Mouse (Mus musculus): ENCODE measurements around the gene Git1. TPM values are rescaled to one million over a fixed set of nuclear protein-coding genes. Genes with fewer than 3 reads are reported as not detected.

Gene Git1
- polyA plus RNA-seq, 1 experiment, result 36.2 TPM

- no peak for DNase-seq (ENCODE audit: low read depth in 1 of 2, low spot score in 2 of 2)
- Histone ChIP-seq H3K27ac (ENCODE audit: insufficient read depth, low read length) (no peak overlapping the region), H3K4me1 (ENCODE audit: control insufficient read depth, insufficient read depth, insufficient read length) (no peaks in the 10 kb centered on the region), H3K4me3 (ENCODE audit: extremely low read depth, insufficient read depth, insufficient read length) (no peak overlapping the region), H3K27me3 (ENCODE audit: control insufficient read depth, insufficient read depth, low read length) (no peaks in the 10 kb centered on the region), H3K36me3 (ENCODE audit: control insufficient read depth, insufficient read depth, low read length) (peaks cover 24% of the 10 kb centered on the region)
- TF ChIP-seq POLR2A (IDR thresholded peaks at IDR 0.05; ENCODE audit: low read depth, low read length) (no peak), CTCF (IDR thresholded peaks at IDR 0.05; ENCODE audit: extremely low read depth, insufficient read depth, insufficient read length, insufficient replicate concordance) (no peak)
- WGBS, result 95% methylated on average over 7 of the region's 7 CpGs
Observed at GRCm38 (mm10) chr11:77545261-77545660, 51.9 kb downstream of the Git1 start.

Other genes starting within 250 kb of the Git1 start
- 0.76 and 1.1 TPM in 2 replicates for gene Coro6, start 31.2 kb upstream of the Git1 start, polyA plus RNA-seq (2012; rRNA removed)
- 8.9 and 10.6 TPM in 2 replicates for gene Ankrd13b, start 3.9 kb upstream of the Git1 start, polyA plus RNA-seq (2012; rRNA removed)
- 4.1 and 6.5 TPM in 2 replicates for gene Abhd15, start 21.6 kb downstream of the Git1 start, polyA plus RNA-seq (2012; rRNA removed)
- gene Trp53i13, start 22.4 kb downstream of the Git1 start, polyA plus RNA-seq (2012; rRNA removed), result 16.6 and 18.7 TPM in 2 replicates
- gene Gm10392, start 25.6 kb downstream of the Git1 start, polyA plus RNA-seq (2012; rRNA removed), result 0.16 and 0.50 TPM in 2 replicates
- 2.5 and 2.6 TPM in 2 replicates for gene Taok1, start 114.3 kb downstream of the Git1 start, polyA plus RNA-seq (2012; rRNA removed)
- 12.8 and 13.5 TPM in 2 replicates for gene Nufip2, start 192.6 kb downstream of the Git1 start, polyA plus RNA-seq (2012; rRNA removed)
- gene Cryba1, start 231.7 kb downstream of the Git1 start, polyA plus RNA-seq (2012; rRNA removed), result not detected in 2 replicates